Mouse (Mus musculus): Measurements from ENCODE around the gene Mphosph9.

GRCm38 (mm10) chr5:124202071-124202470, 125.7 kb downstream of the Mphosph9 start:
- TF ChIP-seq CTCF (IDR thresholded peaks at IDR 0.05; ENCODE audit: low read depth) (no peak), EP300 (IDR thresholded peaks at IDR 0.05; ENCODE audit: low read depth) (no peak)
